Mouse (Mus musculus): Measurements from ENCODE around the gene Gap43. TPM values are rescaled to one million over a fixed set of nuclear protein-coding genes. Genes with fewer than 3 reads are reported as not detected.

Gap43 gene
- polyA plus RNA-seq, 1 experiment from 2014 or later, result 14.8 TPM

DNA sequence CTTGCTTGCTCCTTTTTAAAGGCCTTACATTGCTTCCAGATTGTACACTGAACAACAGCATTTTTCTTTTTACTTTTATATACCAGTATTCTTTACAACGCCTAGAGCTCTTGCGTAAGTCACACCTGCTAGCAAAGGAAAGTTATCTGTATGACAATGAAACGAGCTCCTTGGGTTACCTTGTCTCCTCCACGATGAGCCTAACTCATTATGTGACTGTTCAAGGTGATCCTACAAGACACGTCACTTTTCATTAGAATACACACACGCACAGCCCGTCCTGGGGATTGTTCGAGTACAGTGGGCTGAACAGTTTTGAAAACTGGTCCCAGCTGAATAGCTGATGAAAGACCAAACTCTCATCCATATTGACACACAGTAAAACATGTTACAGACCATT, 63.2 kb downstream of the Gap43 start:
- no peak for TF ChIP-seq CTCF (IDR thresholded peaks at IDR 0.05; ENCODE audit: low read depth)
- Histone ChIP-seq H3K27ac (ENCODE audit: low read depth) (no peak overlapping the region), H3K27me3 (ENCODE audit: insufficient read depth, low read length) (no peaks in the 10 kb centered on the region), H3K4me3 (ENCODE audit: low read depth, low read length) (no peak overlapping the region), H3K9ac (no peak overlapping the region), H3K9me3 (ENCODE audit: low read depth, low read length) (no peaks in the 10 kb centered on the region), H3K36me3 (ENCODE audit: insufficient read depth) (no peaks in the 10 kb centered on the region), H3K4me2 (no peak overlapping the region), H3K4me1 (ENCODE audit: insufficient read depth) (no peaks in the 10 kb centered on the region)
- ATAC-seq (ENCODE audit: insufficient read depth), result no peak
- no peak for DNase-seq
- WGBS, result 74% methylated on average over 8 of the region's 8 CpGs

DNA sequence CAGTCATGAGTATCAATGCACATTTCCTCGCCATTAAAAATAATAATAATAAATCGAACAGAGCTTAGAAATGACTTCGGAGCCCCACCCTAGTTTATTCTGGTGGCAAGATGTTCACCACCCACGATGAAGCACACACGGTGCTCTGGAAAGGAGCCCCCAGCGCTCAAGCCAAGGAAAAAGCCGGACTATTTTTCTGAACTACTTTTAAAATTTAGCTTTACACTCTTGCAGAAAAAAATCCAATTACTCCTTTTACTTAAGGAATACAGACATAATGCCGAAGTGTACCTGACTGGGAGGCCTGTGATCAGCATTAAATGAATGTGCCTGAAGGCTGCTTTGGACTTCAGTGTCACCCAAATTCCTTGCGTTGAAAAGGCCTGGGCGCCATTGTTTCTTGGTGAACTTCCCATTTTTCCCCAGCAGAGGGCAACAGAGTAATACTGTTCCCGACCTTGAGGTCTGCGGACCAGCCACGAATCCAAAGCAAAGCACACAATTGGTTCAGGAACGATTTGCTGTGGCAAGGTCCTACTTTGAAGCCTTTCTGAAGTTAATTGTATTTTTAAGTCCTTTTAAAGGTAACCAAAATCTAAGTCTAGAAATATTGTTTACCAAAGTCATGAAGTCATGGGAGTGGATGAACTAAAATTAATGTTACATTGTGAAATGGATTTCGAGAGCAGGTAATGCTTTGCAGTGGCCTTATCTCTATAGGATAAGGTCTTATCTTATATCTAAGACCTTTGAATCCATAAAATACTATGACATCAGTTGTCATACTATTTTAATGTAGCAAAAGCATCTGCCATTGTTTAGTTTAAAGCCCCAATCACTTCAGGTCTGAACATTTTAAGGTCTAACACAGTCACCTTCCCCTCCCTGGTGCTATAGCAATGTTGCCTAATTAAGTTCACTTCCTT, 64.0 kb downstream of the Gap43 start:
- ATAC-seq (ENCODE audit: insufficient read depth), result peak; percentile 76; the same call in 1 of the 2 replicates
- 37% methylated on average over 15 of the region's 15 CpGs for WGBS
- no peaks in the 10 kb centered on the region for H3K4me1 ChIP-seq (ENCODE audit: insufficient read depth)
- H3K9ac ChIP-seq, result no peak overlapping the region
- H3K4me2 ChIP-seq, result no peak overlapping the region
- no peaks in the 10 kb centered on the region for H3K9me3 ChIP-seq (ENCODE audit: low read depth, low read length)
- no peak overlapping the region for H3K27ac ChIP-seq (ENCODE audit: low read depth)
- H3K4me3 ChIP-seq (ENCODE audit: low read depth, low read length), result no peak overlapping the region
- peak; percentile 94 for TF ChIP-seq CTCF (IDR thresholded peaks at IDR 0.05; ENCODE audit: low read depth)
- no peaks in the 10 kb centered on the region for H3K27me3 ChIP-seq (ENCODE audit: insufficient read depth, low read length)
- DNase-seq, result peak; percentile 93
- H3K36me3 ChIP-seq (ENCODE audit: insufficient read depth), result no peaks in the 10 kb centered on the region

DNA sequence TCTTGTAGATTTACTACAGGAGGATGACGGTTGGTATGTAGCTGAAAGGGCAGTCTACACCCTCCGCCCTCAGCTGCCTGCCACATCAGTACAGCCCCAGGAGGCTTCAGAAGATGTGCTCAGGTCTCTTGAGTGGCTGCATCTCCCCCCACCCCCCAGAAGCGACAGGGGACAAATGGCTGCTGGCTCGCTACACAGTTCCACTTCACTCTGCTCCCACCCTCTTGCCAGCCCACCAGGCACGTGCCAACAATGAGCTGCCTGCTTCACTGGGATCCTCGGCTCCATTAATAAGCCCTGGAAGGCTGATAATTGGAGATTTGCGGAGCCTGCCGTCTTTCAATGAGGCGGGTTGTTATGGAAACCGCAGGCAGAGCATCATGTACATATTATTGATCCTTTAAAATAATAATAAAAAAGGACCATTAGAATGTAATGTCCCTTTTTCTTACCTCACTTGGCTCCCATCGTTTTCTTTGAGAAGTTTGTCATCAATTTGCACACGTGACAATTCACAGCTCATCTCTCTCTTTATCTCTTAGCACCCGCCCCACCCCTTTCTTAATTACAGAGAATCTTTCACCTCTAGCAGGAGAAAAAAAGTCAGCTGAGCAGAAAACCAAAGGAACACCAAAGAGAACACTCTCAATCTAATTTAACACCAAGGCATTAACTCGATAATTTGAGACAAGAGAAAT, 64.8 kb downstream of the Gap43 start:
- WGBS, result 54% methylated on average over 14 of the region's 14 CpGs
- no peaks in the 10 kb centered on the region for H3K36me3 ChIP-seq (ENCODE audit: insufficient read depth)

DNA sequence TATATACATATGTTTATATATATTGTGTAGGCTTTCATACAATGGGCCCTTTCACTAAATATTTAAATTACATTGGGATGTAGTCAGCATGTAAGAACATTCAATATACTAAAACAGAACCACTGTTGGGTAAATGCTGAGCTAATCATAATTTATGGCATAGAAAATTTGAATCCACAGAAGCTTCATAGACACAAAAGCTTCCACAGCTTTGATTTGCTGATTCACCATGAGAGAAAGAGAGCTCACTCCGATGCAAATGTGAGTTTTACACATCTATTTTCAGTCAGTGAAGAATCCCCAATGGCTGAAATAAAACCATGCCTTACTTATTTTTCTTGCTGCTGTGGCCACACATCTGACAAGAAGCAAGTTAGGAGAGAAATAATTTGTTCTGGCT, 69.2 kb downstream of the Gap43 start:
- DNase-seq (no peak), ATAC-seq (ENCODE audit: insufficient read depth) (no peak)
- no peaks in the 10 kb centered on the region for H3K4me1 ChIP-seq (ENCODE audit: insufficient read depth)
- no peak overlapping the region for H3K9ac ChIP-seq
- no peak for TF ChIP-seq CTCF (IDR thresholded peaks at IDR 0.05; ENCODE audit: low read depth)
- no peak overlapping the region for H3K4me3 ChIP-seq (ENCODE audit: low read depth, low read length)
- no peak overlapping the region for H3K4me2 ChIP-seq
- no peaks in the 10 kb centered on the region for H3K27me3 ChIP-seq (ENCODE audit: insufficient read depth, low read length)
- no peak overlapping the region for H3K27ac ChIP-seq (ENCODE audit: low read depth)
- no peaks in the 10 kb centered on the region for H3K9me3 ChIP-seq (ENCODE audit: low read depth, low read length)
- H3K36me3 ChIP-seq (ENCODE audit: insufficient read depth), result no peaks in the 10 kb centered on the region
- WGBS, result 76% methylated on average over 1 of the region's 1 CpGs

More for the DNA sequence above, 64.8 kb downstream of the Gap43 start:
- H3K9ac ChIP-seq, result no peak overlapping the region
- H3K4me3 ChIP-seq (ENCODE audit: low read depth, low read length), result no peak overlapping the region
- no peaks in the 10 kb centered on the region for H3K4me1 ChIP-seq (ENCODE audit: insufficient read depth)
- no peak for TF ChIP-seq CTCF (IDR thresholded peaks at IDR 0.05; ENCODE audit: low read depth)
- no peak for DNase-seq
- no peak overlapping the region for H3K4me2 ChIP-seq
- no peaks in the 10 kb centered on the region for H3K27me3 ChIP-seq (ENCODE audit: insufficient read depth, low read length)
- H3K27ac ChIP-seq (ENCODE audit: low read depth), result no peak overlapping the region
- no peaks in the 10 kb centered on the region for H3K9me3 ChIP-seq (ENCODE audit: low read depth, low read length)
- ATAC-seq (ENCODE audit: insufficient read depth), result no peak

DNA sequence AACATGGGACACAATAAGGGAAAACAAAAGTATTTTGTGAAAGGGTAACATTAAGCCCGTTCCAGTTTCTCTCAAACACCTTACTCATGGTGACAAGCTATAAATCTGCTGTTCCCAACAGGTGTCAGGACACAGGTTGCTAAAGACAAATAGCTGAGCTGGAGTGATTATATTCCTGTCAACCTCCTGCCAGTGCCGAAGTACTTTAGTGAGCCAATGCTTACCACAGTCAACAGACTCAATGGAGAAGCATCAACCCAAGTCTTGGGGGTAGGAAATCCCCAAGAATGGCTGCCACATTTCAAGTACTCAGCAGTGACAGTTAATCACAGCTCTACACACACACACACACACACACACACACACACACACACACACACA, 70.9 kb downstream of the Gap43 start:
- H3K9ac ChIP-seq, result no peak overlapping the region
- H3K4me3 ChIP-seq (ENCODE audit: low read depth, low read length), result no peak overlapping the region
- TF ChIP-seq CTCF (IDR thresholded peaks at IDR 0.05; ENCODE audit: low read depth), result no peak
- H3K27ac ChIP-seq (ENCODE audit: low read depth), result no peak overlapping the region
- no peaks in the 10 kb centered on the region for H3K9me3 ChIP-seq (ENCODE audit: low read depth, low read length)
- H3K36me3 ChIP-seq (ENCODE audit: insufficient read depth), result no peaks in the 10 kb centered on the region
- WGBS, result 27% methylated on average over 2 of the region's 2 CpGs
- ATAC-seq (ENCODE audit: insufficient read depth), result no peak
- H3K27me3 ChIP-seq (ENCODE audit: insufficient read depth, low read length), result no peaks in the 10 kb centered on the region
- no peak for DNase-seq
- no peak overlapping the region for H3K4me2 ChIP-seq
- H3K4me1 ChIP-seq (ENCODE audit: insufficient read depth), result no peaks in the 10 kb centered on the region

DNA sequence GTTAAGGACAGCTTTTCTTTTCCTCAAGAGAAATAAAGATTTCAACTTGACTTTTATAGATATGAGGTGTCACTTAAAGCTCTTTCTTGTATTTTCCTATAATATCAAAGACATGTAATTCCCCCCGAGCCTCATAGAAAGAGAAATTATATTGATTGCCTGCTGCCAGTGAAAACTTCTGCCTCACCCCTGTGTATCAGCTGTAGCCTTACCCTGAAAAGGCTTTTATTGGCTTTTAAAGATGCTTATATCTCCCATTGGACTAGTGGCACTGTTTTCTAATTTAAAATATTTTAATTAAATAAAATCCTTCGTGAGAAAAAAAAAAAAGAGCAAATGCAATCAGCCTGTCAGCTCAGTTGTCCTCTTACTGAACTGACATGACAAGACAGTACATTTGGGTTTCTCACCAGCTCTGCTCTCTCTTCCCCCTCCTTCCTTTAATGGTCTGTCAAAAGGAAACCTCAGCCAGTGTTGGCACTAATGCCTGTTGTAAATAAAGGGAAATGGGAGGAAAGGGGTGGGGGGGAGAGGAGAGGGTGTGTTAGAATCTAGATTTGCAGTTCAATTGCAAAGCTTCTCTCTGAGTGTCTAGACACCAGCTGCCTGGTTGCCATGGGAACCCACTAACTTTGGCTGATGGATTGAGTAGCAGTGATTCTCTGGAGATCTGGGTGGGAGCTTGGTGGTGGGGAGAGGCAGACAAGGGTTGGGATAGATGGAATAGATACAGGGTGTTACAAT, 71.4 kb downstream of the Gap43 start:
- WGBS, result 31% methylated on average over 2 of the region's 2 CpGs
- ATAC-seq (ENCODE audit: insufficient read depth) (peak; percentile 82), DNase-seq (peak; percentile 75)
- Histone ChIP-seq H3K9ac (no peak overlapping the region), H3K4me2 (no peak overlapping the region), H3K9me3 (ENCODE audit: low read depth, low read length) (no peaks in the 10 kb centered on the region), H3K36me3 (ENCODE audit: insufficient read depth) (no peaks in the 10 kb centered on the region), H3K4me1 (ENCODE audit: insufficient read depth) (no peaks in the 10 kb centered on the region), H3K27ac (ENCODE audit: low read depth) (no peak overlapping the region), H3K4me3 (ENCODE audit: low read depth, low read length) (no peak overlapping the region), H3K27me3 (ENCODE audit: insufficient read depth, low read length) (no peaks in the 10 kb centered on the region)
- no peak for TF ChIP-seq CTCF (IDR thresholded peaks at IDR 0.05; ENCODE audit: low read depth)

DNA sequence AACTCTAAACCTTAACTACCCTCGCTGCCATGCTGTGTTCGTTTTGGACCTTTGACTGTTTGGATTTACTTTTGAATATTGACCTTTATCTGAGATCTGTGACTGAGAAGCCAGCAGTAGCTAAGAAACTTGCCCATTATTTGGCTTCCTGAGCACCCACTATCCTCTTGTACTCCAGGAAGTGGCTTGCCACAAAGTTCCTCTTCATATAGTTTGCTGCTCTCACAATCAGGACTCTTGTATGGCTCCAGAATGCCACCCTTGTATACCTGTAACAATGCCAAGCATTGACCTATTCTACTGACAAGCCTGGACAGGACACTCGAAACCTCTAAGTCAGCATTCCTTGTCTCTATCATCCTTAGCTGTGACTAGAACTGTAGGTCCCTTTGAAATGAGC, 75.3 kb downstream of the Gap43 start:
- Histone ChIP-seq H3K27ac (ENCODE audit: low read depth) (no peak overlapping the region), H3K36me3 (ENCODE audit: insufficient read depth) (no peaks in the 10 kb centered on the region), H3K4me2 (no peak overlapping the region), H3K4me3 (ENCODE audit: low read depth, low read length) (no peak overlapping the region), H3K27me3 (ENCODE audit: insufficient read depth, low read length) (no peaks in the 10 kb centered on the region), H3K9me3 (ENCODE audit: low read depth, low read length) (no peaks in the 10 kb centered on the region), H3K4me1 (ENCODE audit: insufficient read depth) (no peaks in the 10 kb centered on the region), H3K9ac (no peak overlapping the region)
- WGBS, result 67% methylated on average over 3 of the region's 3 CpGs
- ATAC-seq (ENCODE audit: insufficient read depth) (no peak), DNase-seq (no peak)
- TF ChIP-seq CTCF (IDR thresholded peaks at IDR 0.05; ENCODE audit: low read depth), result no peak
